Mouse (Mus musculus): ENCODE measurements at regions not wholly inside any gene's neighbourhood (a gene's known extent, or its start where the extent isn't known, plus 50 kb on each side); places are given as distances from the start of the nearest gene placed in this dataset.

- no peak for DNase-seq (ENCODE audit: low read depth, low spot score)
- H3K79me2 ChIP-seq (ENCODE audit: control insufficient read depth, insufficient read depth, low read length, poor library complexity): no peaks in the 10 kb centered on the region
- no peak overlapping the region for H3K27ac ChIP-seq (ENCODE audit: control insufficient read depth, low read depth, low read length)
- H3K9ac ChIP-seq (ENCODE audit: control insufficient read depth, low read depth, low read length, poor library complexity, severe bottlenecking): no peak overlapping the region
- H3K36me3 ChIP-seq (ENCODE audit: control insufficient read depth in 1 of 2, insufficient read depth in 2 of 2, low read length in 2 of 2): no peaks in the 10 kb centered on the region
- TF ChIP-seq BHLHE40 (IDR thresholded peaks at IDR 0.05; ENCODE audit: borderline replicate concordance, low read depth, low read length): no peak
- no peak for TF ChIP-seq KAT2A (conservative IDR thresholded peaks at IDR 0.05; ENCODE audit: low read depth, low read length)
- TF ChIP-seq ETS1 (IDR thresholded peaks at IDR 0.05; ENCODE audit: low read depth, low read length): no peak
- TF ChIP-seq RAD21 (IDR thresholded peaks at IDR 0.05; ENCODE audit: low read depth, low read length): no peak
- TF ChIP-seq MAZ (IDR thresholded peaks at IDR 0.05; ENCODE audit: low read depth, low read length): no peak
- H3K27me3 ChIP-seq (ENCODE audit: control insufficient read depth in 1 of 2, insufficient read depth in 2 of 2, low read length in 2 of 2): no peaks in the 10 kb centered on the region
- H3K4me3 ChIP-seq (ENCODE audit: control insufficient read depth in 1 of 2, insufficient read depth in 1 of 2, low read depth in 2 of 2, low read length in 2 of 2): no peak overlapping the region
- H3K9me3 ChIP-seq (replicated peaks; ENCODE audit: insufficient read depth, low read length): no peaks in the 10 kb centered on the region
- H3K4me1 ChIP-seq (ENCODE audit: control insufficient read depth in 1 of 2, insufficient read depth in 2 of 2, low read length in 2 of 2): no peaks in the 10 kb centered on the region
These were observed 61.1 kb upstream of the Adamts16 start for GRCm38 (mm10) chr13:70902727-70903126.

- DNase-seq (ENCODE audit: low read depth, low spot score): no peak
- no peaks in the 10 kb centered on the region for H3K27me3 ChIP-seq (ENCODE audit: control insufficient read depth in 1 of 2, insufficient read depth in 2 of 2, low read length in 2 of 2)
- no peak overlapping the region for H3K4me3 ChIP-seq (ENCODE audit: control insufficient read depth in 1 of 2, insufficient read depth in 1 of 2, low read depth in 2 of 2, low read length in 2 of 2)
- H3K4me1 ChIP-seq (ENCODE audit: control insufficient read depth in 1 of 2, insufficient read depth in 2 of 2, low read length in 2 of 2): no peaks in the 10 kb centered on the region
- no peak overlapping the region for H3K27ac ChIP-seq (ENCODE audit: control insufficient read depth, low read depth, low read length)
- H3K9me3 ChIP-seq (replicated peaks; ENCODE audit: insufficient read depth, low read length): no peaks in the 10 kb centered on the region
- H3K79me2 ChIP-seq (ENCODE audit: control insufficient read depth, insufficient read depth, low read length, poor library complexity): no peaks in the 10 kb centered on the region
- no peak overlapping the region for H3K9ac ChIP-seq (ENCODE audit: control insufficient read depth, low read depth, low read length, poor library complexity, severe bottlenecking)
- no peaks in the 10 kb centered on the region for H3K36me3 ChIP-seq (ENCODE audit: control insufficient read depth in 1 of 2, insufficient read depth in 2 of 2, low read length in 2 of 2)
- no peak for TF ChIP-seq MYB (IDR thresholded peaks at IDR 0.05; ENCODE audit: low read depth, low read length)
- no peak for TF ChIP-seq USF1 (IDR thresholded peaks at IDR 0.05; ENCODE audit: low read depth, low read length)
- TF ChIP-seq ZC3H11A (IDR thresholded peaks at IDR 0.05; ENCODE audit: low read depth, low read length): no peak
- no peak for TF ChIP-seq GABPA (IDR thresholded peaks at IDR 0.05; ENCODE audit: low read depth, low read length)
- TF ChIP-seq NRF1 (IDR thresholded peaks at IDR 0.05; ENCODE audit: insufficient read depth, low read depth, low read length, poor library complexity, severe bottlenecking): no peak
- no peak for TF ChIP-seq ZNF384 (IDR thresholded peaks at IDR 0.05; ENCODE audit: low read depth, low read length)
- no peak for TF ChIP-seq MAZ (IDR thresholded peaks at IDR 0.05; ENCODE audit: low read depth, low read length)
- no peak for TF ChIP-seq ETS1 (IDR thresholded peaks at IDR 0.05; ENCODE audit: low read depth, low read length)
- no peak for TF ChIP-seq EP300 (IDR thresholded peaks at IDR 0.05; ENCODE audit: low read depth in 1 of 2, low read length in 2 of 2)
- TF ChIP-seq CHD2 (IDR thresholded peaks at IDR 0.05; ENCODE audit: low read length): no peak
- TF ChIP-seq POLR2A (IDR thresholded peaks at IDR 0.05; ENCODE audit: control insufficient read depth in 1 of 2, insufficient read depth in 1 of 2, low read depth in 1 of 2, low read length in 2 of 2, poor library complexity in 1 of 2): no peak
- no peak for TF ChIP-seq E2F4 (IDR thresholded peaks at IDR 0.05; ENCODE audit: borderline replicate concordance, low read depth, low read length)
- TF ChIP-seq TBP (IDR thresholded peaks at IDR 0.05; ENCODE audit: low read depth, low read length): no peak
- TF ChIP-seq NELFE (IDR thresholded peaks at IDR 0.05; ENCODE audit: low read depth, low read length): no peak
- TF ChIP-seq ZKSCAN1 (IDR thresholded peaks at IDR 0.05; ENCODE audit: low read depth, low read length): no peak
- no peak for TF ChIP-seq ELF1 (IDR thresholded peaks at IDR 0.05; ENCODE audit: low read depth, low read length)
- TF ChIP-seq KAT2A (conservative IDR thresholded peaks at IDR 0.05; ENCODE audit: low read depth, low read length): no peak
These were observed 50.0 kb upstream of the Adamts16 start for GRCm38 (mm10) chr13:70891634-70892033.
